Mouse (Mus musculus) frontal cortex, postnatal 14 days (tissue): ENCODE results near the gene Aco2.
A peak's percentile ranks its signal among the peaks of the same experiment; 100 is the strongest.

ENCODE experiments used
- DNase-seq, 2 experiments: peaks; one replicate each; pipeline ENCODE4 v3.0.0; 2022; ENCODE audit warnings: low spot score in 2 of 2

Gene Aco2

GRCm38 (mm10) chr15:81845724-81846123, 26.4 kb upstream of the Aco2 start:
- no peak for DNase-seq

- DNase-seq: no peak
Measured at GRCm38 (mm10) chr15:81846755-81847154, 25.4 kb upstream of the Aco2 start.

GRCm38 (mm10) chr15:81847161-81847560, 24.9 kb upstream of the Aco2 start:
- no peak for DNase-seq

- no peak for DNase-seq
Measured at GRCm38 (mm10) chr15:81847861-81848260, 24.2 kb upstream of the Aco2 start.

GRCm38 (mm10) chr15:81848301-81848700, 23.8 kb upstream of the Aco2 start:
- no peak for DNase-seq

- no peak for DNase-seq
Measured at GRCm38 (mm10) chr15:81849104-81849503, 23.0 kb upstream of the Aco2 start.

GRCm38 (mm10) chr15:81850718-81851117, 21.4 kb upstream of the Aco2 start:
- DNase-seq: no peak

- no peak for DNase-seq
Measured at GRCm38 (mm10) chr15:81851375-81851774, 20.7 kb upstream of the Aco2 start.

- DNase-seq: no peak
Measured at GRCm38 (mm10) chr15:81852411-81853000, 19.6 kb upstream of the Aco2 start.

GRCm38 (mm10) chr15:81853081-81853480, 19.0 kb upstream of the Aco2 start:
- no peak for DNase-seq

- DNase-seq: peak; percentile 76 to 78
Measured at GRCm38 (mm10) chr15:81856030-81856790, 15.9 kb upstream of the Aco2 start.

- no peak for DNase-seq
Measured at GRCm38 (mm10) chr15:81856938-81857723, 15.0 kb upstream of the Aco2 start.

GRCm38 (mm10) chr15:81857724-81858116, 14.4 kb upstream of the Aco2 start:
- DNase-seq: no peak

- DNase-seq: peak; percentile 88 to 94
Measured at GRCm38 (mm10) chr15:81858138-81858516, 14.0 kb upstream of the Aco2 start.

GRCm38 (mm10) chr15:81858517-81859329, 13.4 kb upstream of the Aco2 start, which contains the start of gene Tob2:
Gene Tob2, minus strand, starts transcription at chr15:81858796.
- DNase-seq: peak; percentile 62 to 72

- DNase-seq: peak; percentile 74 to 88
Measured at GRCm38 (mm10) chr15:81859330-81860255, 12.5 kb upstream of the Aco2 start.

GRCm38 (mm10) chr15:81860471-81861135, 11.5 kb upstream of the Aco2 start:
- no peak for DNase-seq

GRCm38 (mm10) chr15:81864238-81864637, 7.9 kb upstream of the Aco2 start:
- no peak for DNase-seq

- no peak for DNase-seq
Measured at GRCm38 (mm10) chr15:81869985-81870384, 2.1 kb upstream of the Aco2 start.
